Mouse (Mus musculus) bone marrow macrophage, adult 2 months (primary cell): ENCODE measurements around the gene Trim2.

ENCODE experiments used
- CTCF ChIP-seq: IDR thresholded peaks from 2 replicates; pipeline ENCODE4 v1.5.1; 2012; ENCODE audit warnings: low read depth, mild to moderate bottlenecking, low read length, moderate library complexity
- POLR2A ChIP-seq: IDR thresholded peaks from 2 replicates; pipeline ENCODE4 v1.6.1; 2012; ENCODE audit warnings: mild to moderate bottlenecking, low read depth, low read length, borderline replicate concordance

- TF ChIP-seq CTCF (no peak), POLR2A (no peak)
Measured at GRCm38 (mm10) chr3:84217961-84218351, 88.7 kb downstream of the Trim2 start.
